11 mouse cellular contexts compared by ENCODE assay signal in the genomic region with DNA sequence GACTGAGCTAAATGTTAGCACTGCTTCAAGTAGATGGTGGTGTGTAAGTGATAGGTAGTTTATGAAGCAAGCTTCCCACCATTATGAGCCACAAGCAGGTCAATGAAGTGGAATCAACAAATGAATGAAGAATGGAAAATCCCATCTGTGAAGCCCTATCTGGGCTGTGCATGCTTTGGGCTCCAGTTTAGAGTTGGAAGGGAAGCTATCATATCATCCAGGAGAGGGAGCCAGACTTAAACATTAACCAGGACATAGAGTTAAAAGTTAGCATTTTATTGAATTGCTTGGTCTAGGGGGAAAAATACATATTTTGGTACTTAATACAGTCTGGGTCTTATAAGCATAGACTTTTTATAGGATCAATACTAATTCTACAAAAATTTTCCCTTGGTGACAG.
A peak's percentile ranks its signal among the peaks of the same experiment; 100 is the strongest.
DNase-seq lines count a peak whose midpoint lies in the region; ATAC-seq and TF ChIP-seq lines count a peak whose summit lies in the region.
"Had no signal": no experiment of that assay in that cellular context is flagged by ENCODE, and none has a peak within 500 bp of the region (broad histone marks: within the 10 kb centered on the region; RNA-seq: fewer than 3 reads in every experiment).

No protein-coding gene starts in this region.

- TF ChIP-seq CTCF in heart, postnatal 0 days (IDR thresholded peaks at IDR 0.05; ENCODE audit: low read depth) = peak; percentile 40; the same call in 1 of the 2 replicates
- TF ChIP-seq CTCF in lung, embryonic 14.5 days (IDR thresholded peaks at IDR 0.05; ENCODE audit: low read depth) = peak; percentile 46
- peak; percentile 43; the same call in 1 of the 2 replicates for TF ChIP-seq CTCF in cortical plate, adult 2 months (IDR thresholded peaks at IDR 0.05; ENCODE audit: extremely low read depth, insufficient read depth, low read length)

- ATAC-seq in heart, postnatal 0 days (ENCODE audit: insufficient read depth, low read depth) = no peak
- no peak for ATAC-seq in lung, embryonic 14.5 days (ENCODE audit: insufficient read depth)

- no peak for TF ChIP-seq EP300 in heart, postnatal 0 days (IDR thresholded peaks at IDR 0.05; ENCODE audit: low read depth)

- no peaks in the 10 kb centered on the region for H3K4me1 ChIP-seq in heart, postnatal 0 days (ENCODE audit: control insufficient read depth, insufficient read depth)
- no peaks in the 10 kb centered on the region for H3K4me1 ChIP-seq in lung, embryonic 14.5 days (ENCODE audit: insufficient read depth)
- H3K4me1 ChIP-seq in cortical plate, adult 2 months (ENCODE audit: control insufficient read depth, insufficient read depth, low read length) = peaks cover 6% of the 10 kb centered on the region
- H3K4me1 ChIP-seq: embryonic facial prominence, embryonic 13.5 days; megakaryocyte, embryonic 14.5 days; neural tube, embryonic 13.5 days had no signal

- DNase-seq in heart, postnatal 0 days (ENCODE audit: low spot score) = peak; percentile 30
- DNase-seq in heart, adult 9 months (ENCODE audit: low spot score in 2 of 2) = no peak
- peak; percentile 52 for DNase-seq in lung, embryonic 14.5 days
- no peak for DNase-seq in lung, postnatal 25 days (ENCODE audit: low spot score)
- DNase-seq in NIH3T3 (ENCODE audit: low read depth) = peak; percentile 61
- DNase-seq in adrenal gland, adult 18-20 months (ENCODE audit: low spot score in 2 of 2) = no peak
- DNase-seq in kidney, adult 8-10 months = no peak

- H3K9me3 ChIP-seq in heart, postnatal 0 days (replicated peaks; ENCODE audit: control insufficient read depth, low read length) = no peaks in the 10 kb centered on the region
- no peaks in the 10 kb centered on the region for H3K9me3 ChIP-seq in lung, embryonic 14.5 days (ENCODE audit: low read depth, low read length)
- H3K9me3 ChIP-seq: embryonic facial prominence, embryonic 13.5 days; megakaryocyte, embryonic 14.5 days; neural tube, embryonic 13.5 days had no signal

- TF ChIP-seq POLR2A in cortical plate, adult 2 months (IDR thresholded peaks at IDR 0.05; ENCODE audit: extremely low read depth, insufficient read depth, low read length) = no peak

- H3K27ac ChIP-seq in heart, postnatal 0 days (ENCODE audit: low read depth) = no peak overlapping the region
- H3K27ac ChIP-seq in lung, embryonic 14.5 days (ENCODE audit: low read depth) = no peak overlapping the region
- H3K27ac ChIP-seq in cortical plate, adult 2 months (ENCODE audit: insufficient read depth, low read length) = no peak overlapping the region
- H3K27ac ChIP-seq: embryonic facial prominence, embryonic 13.5 days; neural tube, embryonic 13.5 days had no signal

- no peak overlapping the region for H3K9ac ChIP-seq in heart, postnatal 0 days (replicated peaks; ENCODE audit: low read depth, low read length)
- no peak overlapping the region for H3K9ac ChIP-seq in lung, embryonic 14.5 days
- H3K9ac ChIP-seq: embryonic facial prominence, embryonic 13.5 days; neural tube, embryonic 13.5 days had no signal

- no peaks in the 10 kb centered on the region for H3K36me3 ChIP-seq in heart, postnatal 0 days (replicated peaks; ENCODE audit: control insufficient read depth, insufficient read depth, low read length)
- H3K36me3 ChIP-seq in lung, embryonic 14.5 days (ENCODE audit: insufficient read depth) = no peaks in the 10 kb centered on the region
- H3K36me3 ChIP-seq: embryonic facial prominence, embryonic 13.5 days; neural tube, embryonic 13.5 days had no signal

- no peak overlapping the region for H3K4me3 ChIP-seq in heart, postnatal 0 days (ENCODE audit: low read depth, low read length)
- H3K4me3 ChIP-seq in lung, embryonic 14.5 days (ENCODE audit: low read depth, low read length) = no peak overlapping the region
- no peak overlapping the region for H3K4me3 ChIP-seq in cortical plate, adult 2 months (ENCODE audit: insufficient read depth, low read length)
- H3K4me3 ChIP-seq: embryonic facial prominence, embryonic 13.5 days; megakaryocyte, embryonic 14.5 days; neural tube, embryonic 13.5 days had no signal

- no peaks in the 10 kb centered on the region for H3K27me3 ChIP-seq in heart, postnatal 0 days (ENCODE audit: control insufficient read depth, insufficient read depth, low read length)
- no peaks in the 10 kb centered on the region for H3K27me3 ChIP-seq in lung, embryonic 14.5 days (ENCODE audit: insufficient read depth, low read length)
- H3K27me3 ChIP-seq: embryonic facial prominence, embryonic 13.5 days; neural tube, embryonic 13.5 days had no signal

- no peak overlapping the region for H3K4me2 ChIP-seq in heart, postnatal 0 days (ENCODE audit: low read depth, low read length)
- no peak overlapping the region for H3K4me2 ChIP-seq in lung, embryonic 14.5 days
- H3K4me2 ChIP-seq: embryonic facial prominence, embryonic 13.5 days; neural tube, embryonic 13.5 days had no signal

Comparison
In these comparisons a context has a peak if more than half of its experiments do, and no peak if none do; other contexts are left out.
1. DNase-seq: peak in heart, postnatal 0 days (single experiment), lung, embryonic 14.5 days (single experiment) and NIH3T3 (single experiment); none in heart, adult 9 months (0 of 2), lung, postnatal 25 days (single experiment), adrenal gland, adult 18-20 months (0 of 2) and kidney, adult 8-10 months (0 of 2).
2. Peak in every context shown above with its lines, with median percentiles within 50 percentile points of each other: CTCF ChIP-seq.